Mouse (Mus musculus) small intestine, adult 2 months (tissue): ENCODE results near the gene Car11.

Experiments
- CTCF ChIP-seq: fragments of 200-500 bp; IDR thresholded peaks from 2 replicates; pipeline ENCODE4 v1.5.1; 2012; ENCODE audit warnings: low read depth, mild to moderate bottlenecking, control low read depth, inconsistent platforms, low read length, moderate library complexity, mixed read lengths; ENCODE audit not compliant: insufficient replicate concordance, insufficient read length; ENCODE audit errors: extremely low read depth
- POLR2A ChIP-seq: fragments of 200-500 bp; IDR thresholded peaks from 2 replicates; pipeline ENCODE4 v1.6.1; 2012; ENCODE audit warnings: low read depth, mild to moderate bottlenecking, control low read depth, inconsistent platforms, low read length, moderate library complexity

- no peak for TF ChIP-seq POLR2A
- TF ChIP-seq CTCF: no peak
These were observed 4.5 kb downstream of the Car11 start for GRCm38 (mm10) chr7:45704046-45704559.
